Mouse (Mus musculus) olfactory bulb, adult 2 months (tissue): Measurements from ENCODE around the gene AA467197.

ENCODE experiments used
- CTCF ChIP-seq: fragments of 200-500 bp; IDR thresholded peaks from 2 replicates; pipeline ENCODE4 v1.5.1; 2012; ENCODE audit warnings: low read depth, mild to moderate bottlenecking, low read length, moderate library complexity; ENCODE audit not compliant: insufficient read depth
- POLR2A ChIP-seq: fragments of 200-500 bp; IDR thresholded peaks from 2 replicates; pipeline ENCODE4 v1.6.1; 2012; ENCODE audit warnings: mild to moderate bottlenecking, low read depth, low read length, moderate library complexity; ENCODE audit not compliant: insufficient read depth

- TF ChIP-seq POLR2A (no peak), CTCF (no peak)
These were observed 45.6 kb upstream of the AA467197 start for GRCm38 (mm10) chr2:122591213-122591612.
